Mouse (Mus musculus) monocyte, adult 5-6 weeks (primary cell): Measurements from ENCODE around the gene Dyrk3. TPM values are rescaled to one million over a fixed set of nuclear protein-coding genes. Genes with fewer than 3 reads are reported as not detected.

Experiments used
- ATAC-seq: fragments of 153-309, 156-312 bp; replicated peaks from 2 replicates; pipeline ENCODE4 v1.8.0; 2017; ENCODE audit warnings: mild to moderate bottlenecking; ENCODE audit not compliant: low TSS enrichment, insufficient number of reproducible peaks, severe bottlenecking, poor library complexity, low FRiP score
- total RNA-seq: library from RNA; stranded (forward); fragments of 200-1000, 200-491, 200-594 nt; gene quantifications from 3 replicates; pipeline ENCODE4 v1.2.3, GENCODE M21; 2017

Dyrk3 gene
- total RNA-seq, 1 experiment from 2014 or later = 0.67 TPM

DNA sequence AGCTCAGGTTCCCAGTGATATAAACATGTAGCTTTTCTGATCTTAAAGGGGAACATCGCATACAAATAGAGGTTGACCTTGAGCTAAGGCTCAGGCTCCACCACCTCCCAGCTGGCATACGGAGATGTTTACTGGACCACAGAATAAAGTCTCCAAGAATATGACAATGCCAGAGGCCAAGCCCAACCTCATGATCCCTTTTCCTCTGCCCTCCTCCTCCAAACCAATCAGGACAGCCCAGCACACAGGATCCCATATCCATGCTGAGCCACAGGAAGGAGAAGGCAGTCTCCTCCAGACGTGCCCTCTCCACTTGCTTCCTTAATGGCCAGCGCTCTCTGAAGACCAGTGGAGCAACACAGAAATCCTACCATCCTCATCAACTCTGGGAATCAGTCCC lies 47.3 kb downstream of the Dyrk3 start:
- no peak for ATAC-seq

DNA sequence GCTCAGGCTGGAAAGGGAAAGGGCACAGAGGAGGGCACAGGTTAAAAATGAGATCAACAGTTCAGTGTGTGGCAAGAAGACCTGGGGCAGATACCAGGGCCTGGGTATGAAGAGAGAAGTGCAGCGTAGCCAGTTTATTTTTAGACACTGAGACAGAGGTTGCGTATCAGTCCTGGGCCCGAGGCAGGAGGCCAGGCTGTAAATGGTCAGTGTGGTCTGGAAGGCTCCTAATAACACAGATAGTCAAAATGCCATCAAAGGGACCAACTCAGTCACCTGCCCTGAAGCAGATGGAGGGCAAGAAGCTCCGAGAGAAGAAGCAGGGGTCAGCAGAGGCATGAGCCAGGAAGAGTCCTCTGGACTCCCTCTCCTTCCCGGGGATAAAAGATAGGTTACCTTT lies 47.9 kb downstream of the Dyrk3 start:
- peak; percentile 36 for ATAC-seq

DNA sequence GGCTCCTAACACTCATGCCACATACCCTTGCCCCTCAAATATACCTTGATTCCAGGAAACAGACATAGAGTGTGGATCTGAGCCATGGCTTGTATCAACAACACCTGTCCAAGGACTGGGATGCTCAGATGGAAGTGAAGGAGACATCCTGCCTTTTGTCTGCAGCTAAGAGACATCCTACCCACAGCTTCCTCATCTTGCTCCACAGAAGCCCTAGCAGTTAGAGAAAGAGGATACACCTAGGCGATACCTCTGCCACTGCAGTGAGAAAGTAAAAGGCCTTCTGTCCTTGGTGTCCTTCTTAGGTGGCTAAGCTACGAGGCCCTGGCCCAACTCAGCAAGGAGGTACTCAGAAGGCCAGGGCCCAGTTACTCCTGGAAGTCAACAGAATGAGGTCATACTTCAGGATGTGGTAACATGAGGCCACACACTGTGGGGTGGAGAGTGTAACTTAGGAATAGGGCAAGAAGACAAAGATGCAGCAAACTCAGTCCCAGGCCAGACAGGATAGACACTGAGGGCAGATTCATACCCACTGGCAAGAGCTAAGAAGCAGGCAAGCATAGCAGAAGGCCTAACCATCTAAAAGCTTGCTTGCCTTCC lies 48.5 kb downstream of the Dyrk3 start:
- ATAC-seq = peak; percentile 55

DNA sequence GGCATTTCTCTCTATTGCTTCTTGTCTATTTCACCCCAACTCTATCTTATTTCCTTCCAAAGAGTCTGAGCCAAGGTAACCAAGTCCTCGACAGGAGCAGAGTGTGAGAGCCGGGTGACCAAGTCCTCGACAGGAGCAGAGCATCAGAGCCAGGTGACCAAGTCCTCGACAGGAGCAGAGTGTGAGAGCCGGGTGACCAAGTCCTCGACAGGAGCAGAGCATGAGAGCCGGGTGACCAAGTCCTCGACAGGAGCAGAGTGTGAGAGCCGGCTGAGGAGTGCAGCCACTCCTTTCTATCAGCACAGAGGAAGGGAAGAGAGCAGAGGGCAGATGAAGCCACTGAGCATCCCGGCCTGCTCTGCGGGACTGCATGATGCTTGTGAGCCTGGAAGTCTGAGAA lies 49.6 kb downstream of the Dyrk3 start:
- no peak for ATAC-seq

DNA sequence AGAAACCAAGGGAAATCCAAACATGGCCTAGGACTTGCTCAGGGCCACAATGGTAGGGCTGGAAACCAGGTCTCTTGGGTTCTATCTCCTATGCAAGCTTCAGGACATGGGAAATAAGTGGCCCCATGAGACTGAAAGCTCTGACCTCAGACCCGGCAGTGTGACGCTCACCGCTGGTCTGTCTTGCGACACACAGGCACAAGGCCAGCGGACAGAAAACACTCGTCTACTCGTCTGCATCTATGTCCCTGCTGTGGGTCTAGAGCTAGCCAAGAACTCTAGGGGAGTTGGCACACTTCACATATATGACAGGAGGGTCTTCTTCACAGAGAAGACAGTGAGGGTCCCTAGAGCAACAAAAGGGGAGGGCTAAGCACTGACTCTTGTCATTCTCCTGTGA lies 51.2 kb downstream of the Dyrk3 start:
- peak; percentile 57 for ATAC-seq

DNA sequence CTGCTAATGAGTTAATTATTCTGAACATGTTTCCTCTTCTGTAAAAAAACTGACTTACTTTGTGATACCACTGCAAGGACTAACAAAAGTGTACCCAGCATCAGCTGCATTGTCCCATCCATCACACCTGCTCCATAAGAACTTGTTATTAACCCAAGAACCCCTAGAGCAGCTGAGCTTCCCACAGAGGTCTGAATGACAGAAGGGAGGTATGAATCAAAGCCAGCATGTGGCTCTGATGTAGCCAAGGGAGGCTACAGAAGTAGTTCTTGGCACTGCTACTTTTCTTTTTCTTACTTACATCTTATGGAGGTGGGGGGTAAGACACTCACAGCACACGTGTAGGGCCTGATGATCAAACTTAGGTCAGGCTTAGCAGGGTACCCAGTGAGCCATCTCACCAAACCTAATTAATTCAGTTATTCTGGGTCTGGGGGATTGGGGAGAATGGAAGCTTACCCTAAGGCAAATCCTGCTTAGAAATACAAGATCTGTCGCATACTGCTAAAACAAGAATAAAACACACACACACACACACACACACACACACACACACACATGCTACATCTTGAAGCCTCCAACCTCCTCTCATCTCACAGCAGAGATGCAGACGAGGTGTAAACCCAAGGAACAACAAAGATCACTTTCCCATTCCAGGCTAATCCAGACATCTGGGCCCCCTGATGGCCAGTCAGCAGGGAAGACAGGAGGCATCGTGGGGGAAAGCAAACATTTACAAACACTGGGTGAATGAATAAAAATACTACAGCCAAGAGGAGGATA lies 52.0 kb downstream of the Dyrk3 start:
- ATAC-seq = no peak

DNA sequence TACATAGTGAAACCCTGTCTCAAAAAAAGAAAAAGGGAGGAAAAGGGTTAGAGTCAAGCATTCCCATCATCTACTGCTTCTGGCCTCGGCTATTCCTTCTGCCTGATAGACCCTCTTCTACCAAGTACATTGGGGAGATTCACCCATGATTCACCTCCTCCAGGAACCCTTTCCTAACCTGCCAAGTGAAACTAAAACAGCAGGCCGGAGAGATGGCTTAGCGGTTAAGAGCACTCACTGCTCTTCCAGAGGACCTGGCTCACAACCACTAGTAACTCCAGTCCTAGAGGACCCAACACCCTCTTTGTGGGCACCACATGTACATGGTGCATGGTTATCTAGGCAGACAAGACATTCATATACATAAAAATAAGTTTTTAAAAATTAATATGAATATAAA lies 52.9 kb downstream of the Dyrk3 start:
- ATAC-seq = no peak

DNA sequence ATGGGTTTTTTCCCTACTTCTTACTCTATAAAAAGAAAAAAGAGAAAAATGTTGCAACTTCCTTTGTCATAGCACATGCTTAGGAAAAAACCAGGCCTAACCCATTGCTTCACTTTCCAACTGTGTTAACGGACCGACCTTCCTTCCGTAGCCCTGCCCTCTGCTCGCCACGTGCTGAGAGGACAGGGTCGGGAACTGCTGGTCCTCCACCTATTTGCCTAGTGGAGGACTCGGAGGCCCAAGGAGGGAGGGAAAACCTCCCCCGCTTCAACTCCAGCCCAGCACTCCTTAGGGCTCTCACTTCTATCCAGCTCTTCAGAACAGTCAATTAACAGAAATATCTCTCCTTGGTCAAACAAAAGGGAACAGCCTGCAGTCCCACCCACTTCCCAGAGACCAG lies 53.9 kb downstream of the Dyrk3 start:
- peak; percentile 68 for ATAC-seq

DNA sequence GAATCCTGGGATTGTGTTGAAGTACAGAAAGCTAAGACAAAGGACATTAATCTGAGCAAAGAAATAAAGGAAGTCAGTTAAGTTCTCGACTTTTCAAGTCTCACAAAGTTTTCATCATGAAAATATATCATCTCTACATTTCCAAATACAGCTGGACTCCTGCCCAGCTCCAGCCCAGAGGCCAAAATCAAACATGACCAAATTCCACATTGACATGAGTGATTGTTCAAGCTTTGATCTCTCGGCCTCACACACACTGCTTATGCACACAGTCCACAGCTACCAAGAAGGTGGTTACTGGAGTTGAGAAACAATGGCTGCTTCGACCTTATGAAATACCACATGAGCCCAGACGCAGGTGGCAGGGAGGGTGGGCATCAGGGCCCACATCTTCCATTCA lies 54.5 kb downstream of the Dyrk3 start:
- no peak; the same call in 1 of the 2 replicates for ATAC-seq

DNA sequence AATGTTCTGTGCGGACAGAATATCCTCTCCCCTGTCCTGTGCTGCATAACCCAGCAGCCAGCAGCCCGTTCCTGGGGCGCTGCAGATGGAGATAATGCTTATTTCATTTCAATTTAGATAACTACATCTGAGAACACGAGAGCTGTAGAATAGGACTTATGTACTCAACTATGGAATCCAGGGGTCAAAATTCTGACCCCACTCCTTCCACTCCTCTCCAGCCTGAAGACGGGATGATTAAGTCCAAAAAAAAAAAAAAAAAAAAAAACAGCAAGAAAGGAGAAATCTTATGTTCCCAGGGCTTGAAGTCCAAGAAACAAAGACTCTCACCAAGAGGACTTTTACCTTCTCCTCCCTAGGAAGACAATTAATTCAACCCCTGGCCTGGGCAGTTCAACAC lies 55.0 kb downstream of the Dyrk3 start:
- no peak for ATAC-seq

DNA sequence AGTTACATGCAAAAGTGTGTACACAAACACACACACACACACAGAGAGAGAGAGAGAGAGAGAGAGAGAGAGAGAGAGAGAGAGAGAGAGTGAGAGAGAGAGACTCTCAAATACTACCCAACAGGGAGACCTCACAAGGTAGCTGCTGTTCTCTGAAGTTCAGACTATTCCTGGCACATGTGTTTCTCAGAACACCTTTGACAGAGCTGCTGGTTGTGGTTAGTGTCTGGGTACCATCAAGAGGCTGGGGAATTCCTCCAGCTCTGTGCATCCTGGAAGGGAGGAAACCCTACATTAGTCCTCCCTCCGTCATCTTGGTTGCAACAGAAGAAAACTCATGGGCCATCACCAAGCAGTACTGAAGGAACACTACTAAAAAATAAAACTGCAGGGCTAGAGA lies 57.5 kb downstream of the Dyrk3 start:
- no peak for ATAC-seq

DNA sequence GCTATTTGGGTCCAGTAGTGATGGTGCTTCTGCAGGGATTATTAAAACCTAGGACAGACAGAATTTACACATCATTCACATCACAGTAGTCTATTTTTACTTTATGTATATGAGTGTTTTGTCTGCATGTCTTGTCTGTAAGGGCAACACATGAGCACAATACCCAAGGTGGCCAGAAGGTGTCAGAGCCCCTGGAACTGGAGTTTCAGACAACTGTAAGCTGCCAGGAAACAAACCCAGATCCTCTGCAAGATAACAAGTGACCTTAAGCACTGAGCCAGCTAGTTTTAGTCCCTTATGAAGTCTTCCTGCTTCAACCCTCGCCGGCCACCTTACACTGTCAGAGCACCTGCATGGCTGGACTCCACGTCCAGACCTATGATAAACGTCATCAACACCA lies 58.4 kb downstream of the Dyrk3 start:
- ATAC-seq = 0 out of 2 replicates have a peak, but pooled peaks have one; percentile 22

DNA sequence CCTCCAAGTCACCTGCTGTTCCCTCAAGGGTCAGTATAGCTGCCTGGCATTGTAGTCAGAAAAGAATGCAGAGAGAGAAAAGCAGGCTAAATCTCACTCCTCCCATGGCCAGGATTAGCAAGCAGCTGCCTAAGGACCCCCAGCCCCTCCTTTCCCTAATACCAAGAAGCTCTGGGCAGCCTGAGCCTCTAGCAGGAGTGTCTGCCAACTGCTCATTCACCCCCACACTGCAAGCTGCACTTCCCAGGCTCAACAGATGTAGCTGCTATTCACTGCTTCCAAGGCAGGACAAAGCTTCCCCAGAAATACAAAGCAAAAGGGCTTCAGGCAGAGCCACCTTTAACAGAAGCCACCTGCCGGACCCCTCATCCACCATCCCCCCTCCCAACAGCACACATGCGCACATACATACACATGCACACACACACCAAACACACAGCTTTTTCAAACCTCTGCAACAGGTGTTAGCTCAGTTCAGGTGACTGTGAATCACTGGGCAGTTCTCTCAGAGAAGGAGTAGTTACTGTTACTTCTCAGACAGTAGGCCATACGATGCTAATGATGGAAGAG lies 59.3 kb downstream of the Dyrk3 start:
- ATAC-seq = no peak

Other genes with a start within 250 kb of the Dyrk3 start
- not detected in 3 replicates for gene Il20, start 226.9 kb downstream of the Dyrk3 start, total RNA-seq
- 1.1 TPM in 1 of 3 replicates, not detected in the others for gene Il19, start 198.2 kb downstream of the Dyrk3 start, total RNA-seq
- 0.49 to 1.5 TPM in 2 of 3 replicates, not detected in the other for gene Il10, start 118.5 kb downstream of the Dyrk3 start, total RNA-seq
- 205 to 262 TPM (median 212 TPM) in 3 replicates for gene Mapkapk2, start 40.5 kb downstream of the Dyrk3 start, total RNA-seq
- 4.0 to 11.8 TPM (median 9.0 TPM) in 3 replicates for gene Eif2d, start 14.8 kb upstream of the Dyrk3 start, total RNA-seq
- gene Rassf5, start 106.9 kb upstream of the Dyrk3 start, total RNA-seq = 231 to 259 TPM (median 238 TPM) in 3 replicates
- gene Ikbke, start 141.3 kb upstream of the Dyrk3 start, total RNA-seq = 8.7 to 31.8 TPM (median 21.0 TPM) in 3 replicates